Mouse (Mus musculus): ENCODE data around the gene Tnfrsf13b. TPM values are rescaled to one million over a fixed set of nuclear protein-coding genes. Genes with fewer than 3 reads are reported as not detected.
"Not testable (repeated sequence)": the region's sequence is repeated elsewhere in the genome, so short reads cannot be mapped to it uniquely, and the experiment has no call there.

The Tnfrsf13b gene
- polyA plus RNA-seq, 1 experiment from 2014 or later, result 2.6 TPM

DNA sequence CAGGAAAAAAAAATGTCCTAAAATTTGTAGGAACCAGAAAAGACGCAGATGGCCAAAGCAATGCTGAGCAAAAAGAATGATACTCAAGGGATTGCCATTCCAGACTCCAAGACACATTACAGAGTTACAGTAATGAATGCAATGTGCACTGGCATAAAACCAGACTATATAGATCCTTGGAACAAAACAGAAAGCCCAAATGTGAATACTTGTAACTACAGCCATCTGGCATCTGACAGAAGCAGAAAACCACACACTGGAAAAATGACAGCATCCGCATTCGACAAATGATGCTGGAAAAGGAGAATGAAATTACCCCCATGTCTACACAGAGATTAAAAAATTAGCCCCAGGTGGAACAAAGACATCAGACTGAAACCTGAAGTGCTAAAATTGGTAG, 53.8 kb downstream of the Tnfrsf13b start:
- ATAC-seq (ENCODE audit: low FRiP score, low TSS enrichment) (no peak), DNase-seq (ENCODE audit: low spot score) (no peak)
- Histone ChIP-seq H3K4me3 (ENCODE audit: low read depth, low read length) (no peak overlapping the region), H3K36me3 (ENCODE audit: control insufficient read depth, insufficient read depth, low read length) (no peaks in the 10 kb centered on the region), H3K4me1 (replicated peaks; ENCODE audit: control insufficient read depth, insufficient read depth) (no peaks in the 10 kb centered on the region), H3K9me3 (ENCODE audit: control insufficient read depth, low read length) (no peaks in the 10 kb centered on the region), H3K9ac (ENCODE audit: low read length) (no peak overlapping the region), H3K27me3 (ENCODE audit: control insufficient read depth, insufficient read depth, low read length) (no peaks in the 10 kb centered on the region), H3K4me2 (replicated peaks; ENCODE audit: low read depth) (no peak overlapping the region), H3K27ac (replicated peaks) (no peak overlapping the region)
- WGBS, result 75% methylated on average over 3 of the region's 3 CpGs
- no peak for TF ChIP-seq EP300 (optimal IDR thresholded peaks at IDR 0.05)
- TF ChIP-seq CTCF (IDR thresholded peaks at IDR 0.05; ENCODE audit: low read depth), result no peak

- Histone ChIP-seq H3K9ac (ENCODE audit: low read length) (no peak overlapping the region), H3K4me1 (replicated peaks; ENCODE audit: control insufficient read depth, insufficient read depth) (no peaks in the 10 kb centered on the region), H3K27me3 (ENCODE audit: control insufficient read depth, insufficient read depth, low read length) (no peaks in the 10 kb centered on the region), H3K4me3 (ENCODE audit: low read depth, low read length) (no peak overlapping the region), H3K4me2 (replicated peaks; ENCODE audit: low read depth) (no peak overlapping the region), H3K36me3 (ENCODE audit: control insufficient read depth, insufficient read depth, low read length) (no peaks in the 10 kb centered on the region), H3K9me3 (ENCODE audit: control insufficient read depth, low read length) (no peaks in the 10 kb centered on the region), H3K27ac (replicated peaks) (no peak overlapping the region)
- TF ChIP-seq EP300 (optimal IDR thresholded peaks at IDR 0.05) (no peak), CTCF (IDR thresholded peaks at IDR 0.05; ENCODE audit: low read depth) (no peak)
- DNase-seq (ENCODE audit: low spot score), result no peak
- ATAC-seq (ENCODE audit: low FRiP score, low TSS enrichment), result no peak
Observed at GRCm38 (mm10) chr11:61181624-61182023, 55.1 kb downstream of the Tnfrsf13b start.

DNA sequence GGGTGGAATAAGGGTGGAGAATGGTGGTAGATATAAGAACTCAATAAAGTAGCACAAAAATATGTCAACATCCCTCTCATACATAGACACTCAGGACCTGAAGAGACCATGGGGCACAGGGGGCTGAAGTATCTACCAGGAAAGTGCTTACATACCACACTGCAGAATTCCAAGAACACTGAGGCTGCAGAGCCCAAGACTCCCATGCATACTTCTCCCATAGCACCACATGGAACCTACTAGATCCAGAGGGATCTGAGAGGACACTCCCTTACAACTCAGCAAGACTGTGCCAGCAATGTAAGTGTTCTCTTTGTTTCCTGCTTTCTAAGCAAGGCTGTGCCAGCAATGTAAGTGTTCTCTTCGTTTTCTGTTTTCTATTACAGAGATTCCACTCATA, 57.3 kb downstream of the Tnfrsf13b start:
- H3K27ac ChIP-seq (replicated peaks), result no peak overlapping the region
- H3K4me3 ChIP-seq (ENCODE audit: low read depth, low read length), result no peak overlapping the region
- no peaks in the 10 kb centered on the region for H3K27me3 ChIP-seq (ENCODE audit: control insufficient read depth, insufficient read depth, low read length)
- ATAC-seq (ENCODE audit: low FRiP score, low TSS enrichment) (no peak), DNase-seq (ENCODE audit: low spot score) (no peak)
- H3K9ac ChIP-seq (ENCODE audit: low read length), result no peak overlapping the region
- no peaks in the 10 kb centered on the region for H3K4me1 ChIP-seq (replicated peaks; ENCODE audit: control insufficient read depth, insufficient read depth)
- no peak for TF ChIP-seq EP300 (optimal IDR thresholded peaks at IDR 0.05)
- TF ChIP-seq CTCF (IDR thresholded peaks at IDR 0.05; ENCODE audit: low read depth), result no peak
- no peaks in the 10 kb centered on the region for H3K9me3 ChIP-seq (ENCODE audit: control insufficient read depth, low read length)
- H3K36me3 ChIP-seq (ENCODE audit: control insufficient read depth, insufficient read depth, low read length), result no peaks in the 10 kb centered on the region
- no peak overlapping the region for H3K4me2 ChIP-seq (replicated peaks; ENCODE audit: low read depth)
- WGBS, result 85% methylated on average over 1 of the region's 1 CpGs

- Histone ChIP-seq H3K36me3 (ENCODE audit: control insufficient read depth, insufficient read depth, low read length) (no peaks in the 10 kb centered on the region), H3K9ac (ENCODE audit: low read length) (no peak overlapping the region), H3K27ac (replicated peaks) (no peak overlapping the region), H3K4me2 (replicated peaks; ENCODE audit: low read depth) (no peak overlapping the region), H3K4me3 (ENCODE audit: low read depth, low read length) (no peak overlapping the region), H3K9me3 (ENCODE audit: control insufficient read depth, low read length) (no peaks in the 10 kb centered on the region), H3K27me3 (ENCODE audit: control insufficient read depth, insufficient read depth, low read length) (no peaks in the 10 kb centered on the region), H3K4me1 (replicated peaks; ENCODE audit: control insufficient read depth, insufficient read depth) (no peaks in the 10 kb centered on the region)
- WGBS, result 67% methylated on average over 2 of the region's 2 CpGs
- TF ChIP-seq CTCF (IDR thresholded peaks at IDR 0.05; ENCODE audit: low read depth) (no peak), EP300 (optimal IDR thresholded peaks at IDR 0.05) (no peak)
- ATAC-seq (ENCODE audit: low FRiP score, low TSS enrichment) (no peak), DNase-seq (ENCODE audit: low spot score) (no peak)
Observed at GRCm38 (mm10) chr11:61190776-61191175, 64.2 kb downstream of the Tnfrsf13b start.

DNA sequence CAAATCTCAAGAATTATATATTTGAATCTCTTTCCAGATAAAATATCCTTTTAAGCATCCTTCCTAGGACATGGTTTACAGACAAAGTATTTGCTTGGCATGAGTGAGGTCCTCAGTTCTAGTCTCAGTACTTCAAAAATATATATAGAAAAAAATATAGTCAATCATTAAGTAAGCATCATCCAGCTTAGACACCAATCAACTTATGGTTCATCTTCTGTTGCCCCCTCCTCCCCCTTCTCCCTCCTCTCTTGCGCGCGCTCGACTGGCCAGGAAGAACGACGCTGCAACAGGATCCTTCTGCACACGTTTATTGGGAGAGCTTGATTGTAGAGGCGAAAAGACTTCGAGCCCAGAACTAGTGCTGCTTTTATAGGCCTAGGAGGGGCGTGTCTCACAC, 65.6 kb downstream of the Tnfrsf13b start:
- H3K9me3 ChIP-seq (ENCODE audit: control insufficient read depth, low read length); H3K27me3 ChIP-seq (ENCODE audit: control insufficient read depth, insufficient read depth, low read length); ATAC-seq (ENCODE audit: low FRiP score, low TSS enrichment); H3K4me3 ChIP-seq (ENCODE audit: low read depth, low read length); DNase-seq (ENCODE audit: low spot score); H3K9ac ChIP-seq (ENCODE audit: low read length); H3K4me2 ChIP-seq (replicated peaks; ENCODE audit: low read depth); H3K4me1 ChIP-seq (replicated peaks; ENCODE audit: control insufficient read depth, insufficient read depth); H3K27ac ChIP-seq (replicated peaks); H3K36me3 ChIP-seq (ENCODE audit: control insufficient read depth, insufficient read depth, low read length): not testable (repeated sequence)
- 94% methylated on average over 7 of the region's 10 CpGs for WGBS

- no peak overlapping the region for H3K27ac ChIP-seq (replicated peaks)
- no peaks in the 10 kb centered on the region for H3K4me1 ChIP-seq (replicated peaks; ENCODE audit: control insufficient read depth, insufficient read depth)
- H3K4me3 ChIP-seq (ENCODE audit: low read depth, low read length), result no peak overlapping the region
- ATAC-seq (ENCODE audit: low FRiP score, low TSS enrichment), result no peak
- DNase-seq (ENCODE audit: low spot score), result no peak
- no peaks in the 10 kb centered on the region for H3K36me3 ChIP-seq (ENCODE audit: control insufficient read depth, insufficient read depth, low read length)
- H3K9ac ChIP-seq (ENCODE audit: low read length), result no peak overlapping the region
- H3K9me3 ChIP-seq (ENCODE audit: control insufficient read depth, low read length), result no peaks in the 10 kb centered on the region
- no peak overlapping the region for H3K4me2 ChIP-seq (replicated peaks; ENCODE audit: low read depth)
- no peaks in the 10 kb centered on the region for H3K27me3 ChIP-seq (ENCODE audit: control insufficient read depth, insufficient read depth, low read length)
- WGBS, result 89% methylated on average over 2 of the region's 2 CpGs
- TF ChIP-seq CTCF (IDR thresholded peaks at IDR 0.05; ENCODE audit: low read depth) (no peak), EP300 (optimal IDR thresholded peaks at IDR 0.05) (no peak)
Observed at GRCm38 (mm10) chr11:61192779-61193178, 66.2 kb downstream of the Tnfrsf13b start.

Data from stomach, postnatal 0 days (tissue).